Mouse (Mus musculus) erythroid progenitor cell, adult 5-6 weeks (primary cell): ENCODE results near the gene Gmppa. TPM values are rescaled to one million over a fixed set of nuclear protein-coding genes. Genes with fewer than 3 reads are reported as not detected.

Experiments
- ATAC-seq: replicated peaks from 2 replicates; pipeline ENCODE4 v1.8.0; 2016; ENCODE audit warnings: moderate number of reproducible peaks, mild to moderate bottlenecking, moderate TSS enrichment, inconsistent platforms; ENCODE audit not compliant: poor library complexity, low FRiP score, severe bottlenecking
- total RNA-seq, 2 experiments: library from RNA; stranded (forward) in 1 of 2; stranded (reverse) in 1 of 2; fragments of 150-400 nt in 1 of 2; fragments of 186-747, 209-891 nt in 1 of 2; gene quantifications; 2 replicates each; pipeline versions ENCODE4 v1.2.3 to v1.2.4; 2015 to 2017; ENCODE audit warnings: low replicate concordance in 2 of 2

The Gmppa gene
- total RNA-seq, 2 experiments from 2014 or later: 3.6 to 17.6 TPM

DNA sequence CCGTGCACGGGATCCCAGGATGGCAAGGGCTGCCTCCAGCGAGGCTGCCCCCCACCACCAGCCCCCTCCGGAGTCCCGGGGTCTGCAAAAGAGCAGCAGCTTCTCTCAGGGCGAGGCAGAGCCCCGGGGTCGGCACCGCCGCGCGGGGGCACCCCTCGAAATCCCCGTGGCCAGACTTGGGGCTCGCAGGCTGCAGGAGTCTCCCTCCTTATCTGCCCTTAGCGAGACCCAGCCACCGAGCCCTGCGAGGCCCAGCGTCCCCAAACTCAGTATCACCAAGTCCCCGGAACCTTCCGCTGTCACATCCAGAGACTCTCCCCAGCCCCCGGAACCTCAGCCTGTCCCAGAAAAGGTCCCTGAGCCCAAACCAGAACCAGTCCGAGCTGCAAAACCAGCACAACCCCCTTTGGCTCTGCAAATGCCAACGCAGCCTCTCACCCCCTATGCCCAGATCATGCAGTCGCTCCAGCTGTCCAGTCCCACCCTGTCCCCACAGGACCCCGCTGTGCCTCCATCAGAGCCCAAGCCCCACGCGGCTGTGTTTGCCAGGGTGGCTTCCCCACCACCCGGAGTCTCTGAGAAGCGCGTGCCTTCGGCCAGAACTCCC is 13.4 kb upstream of the Gmppa start:
- no peak for ATAC-seq

DNA sequence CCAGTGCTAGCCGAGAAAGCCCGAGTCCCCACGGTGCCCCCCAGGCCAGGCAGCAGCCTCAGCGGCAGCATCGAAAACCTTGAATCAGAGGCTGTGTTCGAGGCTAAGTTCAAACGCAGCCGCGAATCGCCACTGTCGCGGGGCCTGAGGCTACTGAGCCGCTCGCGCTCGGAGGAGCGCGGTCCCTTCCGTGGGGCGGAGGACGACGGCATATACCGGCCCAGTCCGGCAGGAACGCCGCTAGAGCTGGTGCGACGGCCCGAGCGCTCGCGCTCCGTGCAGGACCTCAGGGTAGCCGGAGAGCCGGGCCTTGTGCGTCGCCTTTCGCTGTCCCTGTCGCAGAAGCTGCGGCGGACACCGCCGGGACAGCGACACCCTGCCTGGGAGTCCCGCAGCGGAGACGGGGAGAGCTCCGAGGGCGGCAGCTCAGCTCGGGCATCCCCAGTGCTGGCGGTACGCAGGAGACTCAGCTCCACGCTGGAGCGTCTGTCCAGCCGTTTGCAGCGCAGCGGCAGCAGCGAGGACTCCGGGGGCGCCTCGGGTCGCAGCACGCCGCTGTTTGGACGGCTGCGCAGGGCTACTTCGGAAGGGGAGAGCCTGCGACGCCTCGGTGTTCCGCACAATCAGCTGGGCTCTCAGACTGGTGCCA is 12.8 kb upstream of the Gmppa start:
- no peak for ATAC-seq

DNA sequence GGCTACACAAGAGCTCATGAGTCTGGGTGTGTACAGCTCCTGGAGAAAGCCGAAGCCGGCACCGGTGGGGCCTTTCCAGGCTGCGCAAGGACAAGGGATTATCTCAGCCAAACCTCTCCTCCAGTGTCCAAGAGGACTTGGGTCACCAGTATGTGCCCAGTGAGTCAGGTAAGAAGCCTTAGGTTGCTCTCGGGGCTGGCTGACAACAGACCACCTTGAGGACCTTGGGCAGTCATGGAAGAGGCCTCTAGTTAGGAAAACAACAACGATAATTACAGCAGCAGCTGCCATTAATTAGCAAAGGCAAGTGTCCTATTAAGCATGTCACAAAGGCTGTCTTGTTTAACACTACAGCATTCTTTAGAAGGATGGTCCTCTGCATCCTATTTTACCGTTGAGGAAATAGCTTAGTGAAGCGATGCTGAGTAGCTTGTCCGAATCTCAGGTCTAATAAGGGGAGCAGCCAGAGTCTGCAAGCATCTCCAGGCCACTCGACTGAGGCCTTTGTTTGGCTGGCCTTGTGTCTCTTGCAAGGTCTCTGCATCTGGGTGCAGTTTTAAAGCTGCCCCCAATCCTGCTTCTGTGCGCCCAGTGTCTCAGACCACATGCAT is 11.8 kb upstream of the Gmppa start:
- no peak for ATAC-seq

DNA sequence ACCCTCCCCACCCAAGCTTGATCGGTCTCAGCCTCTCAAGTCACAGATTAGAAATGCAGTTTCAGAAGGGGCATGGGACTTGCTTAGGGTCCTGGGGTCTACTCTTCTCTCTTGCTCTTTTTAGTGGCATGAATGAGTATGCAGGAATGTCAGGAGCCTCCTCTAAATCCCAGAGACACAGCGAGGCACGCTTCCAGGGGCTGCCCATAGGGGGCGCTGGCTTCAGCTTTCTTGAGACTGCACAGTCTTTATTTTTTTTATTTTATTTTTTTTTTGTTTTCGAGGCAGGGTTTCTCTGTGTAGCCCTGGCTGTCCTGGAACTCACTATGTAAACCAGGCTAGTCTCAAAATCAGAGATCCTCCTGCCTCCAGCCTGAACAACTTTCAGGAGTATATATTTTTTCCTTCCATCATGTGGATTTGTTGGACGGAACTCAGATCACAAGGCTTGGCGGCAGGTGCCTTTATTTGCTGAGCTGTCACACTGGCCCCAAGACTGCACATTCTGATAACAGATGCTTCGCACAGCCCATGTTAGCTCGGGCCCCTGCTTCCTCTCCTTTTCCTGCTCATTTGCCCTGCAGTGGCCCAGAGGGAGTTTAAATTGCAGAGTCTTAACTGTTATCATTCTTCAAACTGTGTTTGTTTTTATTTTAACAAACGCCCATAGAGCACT is 9.8 kb upstream of the Gmppa start:
- no peak for ATAC-seq

DNA sequence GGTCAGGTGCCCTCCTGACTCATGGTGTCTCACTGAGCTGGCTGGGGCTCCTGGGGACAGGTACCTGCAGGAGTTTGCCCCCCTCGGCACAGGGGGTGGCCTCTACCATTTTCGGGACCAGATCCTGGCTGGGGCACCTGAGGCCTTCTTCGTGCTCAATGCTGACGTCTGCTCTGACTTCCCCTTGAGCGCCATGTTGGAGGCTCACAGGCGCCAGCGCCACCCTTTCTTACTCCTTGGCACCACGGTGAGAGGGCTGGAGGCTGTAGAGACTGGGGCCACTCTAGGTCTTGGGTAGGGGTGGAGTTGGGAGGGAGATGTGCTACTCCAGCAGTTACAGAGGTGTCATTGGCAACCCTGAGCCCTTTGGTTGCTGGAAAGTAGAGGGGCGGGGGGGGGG is 3.1 kb downstream of the Gmppa start:
- no peak for ATAC-seq

DNA sequence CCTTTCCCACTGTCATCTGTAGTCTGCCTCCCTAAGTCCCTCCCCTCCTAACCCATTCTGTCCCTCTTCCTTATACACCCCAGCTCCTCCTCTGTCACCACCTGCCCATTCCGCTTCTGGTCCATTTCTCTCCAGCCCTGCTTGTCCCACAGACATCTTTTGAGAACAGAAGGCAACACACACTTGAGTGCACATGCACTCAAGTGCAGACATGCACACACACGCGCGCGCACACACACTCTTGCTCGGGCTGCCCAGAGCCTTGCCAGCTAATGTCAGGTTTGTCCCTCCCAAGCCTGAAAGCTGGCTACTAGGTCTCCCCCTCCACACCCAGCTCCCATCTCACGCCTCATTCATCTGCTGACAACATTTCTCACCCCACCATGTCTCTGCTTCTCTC is 4.9 kb downstream of the Gmppa start:
- ATAC-seq: no peak

DNA sequence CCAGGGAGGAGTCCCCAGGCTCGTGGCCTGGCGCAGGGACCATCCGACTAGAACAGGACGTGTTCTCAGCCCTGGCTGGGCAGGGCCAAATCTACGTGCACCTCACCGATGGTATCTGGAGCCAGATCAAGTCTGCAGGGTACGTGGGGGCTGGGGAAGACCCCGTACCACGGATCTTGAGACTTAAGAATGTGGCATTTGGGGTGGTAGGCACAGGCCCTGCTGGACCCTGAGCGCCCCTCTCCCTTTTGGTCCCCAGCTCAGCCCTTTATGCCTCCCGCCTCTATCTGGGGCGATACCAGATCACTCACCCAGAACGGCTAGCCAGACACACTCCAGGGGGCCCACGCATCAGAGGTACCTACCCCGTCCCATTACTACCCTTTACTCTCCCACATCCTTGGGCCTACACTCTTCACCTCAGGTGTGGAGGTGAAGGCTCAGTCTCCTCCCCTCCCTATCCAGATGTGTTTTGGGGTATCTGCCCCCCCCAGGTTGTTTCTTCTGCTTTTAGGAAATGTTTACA is 5.8 kb downstream of the Gmppa start:
- no peak for ATAC-seq

DNA sequence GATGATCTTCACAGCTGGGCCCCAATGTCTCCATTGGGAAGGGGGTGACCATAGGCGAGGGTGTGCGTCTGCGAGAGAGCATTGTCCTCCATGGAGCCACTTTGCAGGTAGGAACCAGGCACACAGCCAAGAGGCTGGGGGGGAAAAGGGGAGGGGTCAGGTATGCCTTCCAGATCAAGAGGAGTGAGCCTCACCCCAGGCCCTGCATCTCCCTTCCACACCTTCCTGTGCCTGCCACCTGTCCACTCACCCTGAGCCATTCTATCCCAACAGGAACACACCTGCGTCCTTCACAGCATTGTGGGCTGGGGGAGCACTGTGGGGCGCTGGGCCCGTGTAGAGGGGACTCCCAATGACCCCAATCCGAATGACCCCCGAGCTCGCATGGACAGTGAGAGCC is 6.4 kb downstream of the Gmppa start:
- ATAC-seq: no peak

DNA sequence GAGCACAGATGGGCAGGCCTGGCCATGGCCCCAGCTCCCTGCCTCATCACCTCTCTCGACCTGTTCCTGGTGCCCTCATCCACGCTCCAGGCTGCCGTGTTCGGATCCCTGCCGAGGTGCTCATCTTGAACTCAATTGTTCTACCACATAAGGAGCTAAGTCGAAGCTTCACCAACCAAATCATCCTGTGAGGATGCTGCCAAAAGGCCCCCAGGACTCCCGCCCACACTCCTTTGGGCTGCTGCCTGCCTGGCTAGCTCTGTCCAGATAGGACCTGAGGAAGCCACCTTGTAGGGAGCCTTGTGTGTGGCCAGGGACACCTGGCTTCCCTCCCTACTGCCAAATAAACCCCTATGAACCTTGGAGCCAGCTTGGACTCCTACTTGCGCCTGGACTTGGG is 7.1 kb downstream of the Gmppa start:
- ATAC-seq: no peak

DNA sequence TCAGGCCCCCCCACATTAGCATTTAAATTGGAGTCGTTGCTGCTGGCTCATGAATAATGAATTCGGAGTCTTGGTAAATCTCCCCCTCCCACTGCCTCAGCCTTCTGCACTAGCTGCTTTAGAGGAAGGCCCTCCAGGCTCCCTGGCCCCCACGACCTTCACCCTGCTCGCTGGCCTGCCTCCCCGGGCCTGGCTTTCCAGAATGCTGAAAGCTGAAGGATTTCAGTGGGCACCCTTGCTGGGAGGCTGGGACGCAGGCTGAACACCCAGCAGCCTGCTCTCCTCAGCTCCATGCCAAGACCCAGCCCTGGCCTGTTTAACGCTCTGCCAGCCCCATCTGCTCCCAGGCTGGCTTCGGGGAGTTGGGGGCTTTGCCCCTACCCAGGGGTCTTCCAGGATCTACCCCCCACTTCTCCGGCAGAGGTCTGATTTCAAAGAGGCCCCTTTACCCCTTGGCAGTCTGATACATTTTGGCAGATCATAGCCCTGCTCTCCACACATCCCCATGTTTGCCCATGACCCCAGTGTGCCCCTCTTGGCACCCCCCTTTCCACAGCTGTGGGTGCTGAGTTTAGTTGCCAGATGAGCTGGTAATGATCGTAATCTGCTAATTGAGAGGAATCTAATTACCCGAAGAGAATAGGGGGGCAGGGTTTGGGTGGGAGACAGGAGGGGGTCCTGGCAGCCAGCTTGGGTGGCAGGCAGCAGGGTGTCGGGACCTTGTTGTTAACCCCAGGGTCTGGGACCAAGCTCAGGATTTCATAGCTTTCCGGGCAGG is 7.7 kb downstream of the Gmppa start:
- ATAC-seq: no peak

DNA sequence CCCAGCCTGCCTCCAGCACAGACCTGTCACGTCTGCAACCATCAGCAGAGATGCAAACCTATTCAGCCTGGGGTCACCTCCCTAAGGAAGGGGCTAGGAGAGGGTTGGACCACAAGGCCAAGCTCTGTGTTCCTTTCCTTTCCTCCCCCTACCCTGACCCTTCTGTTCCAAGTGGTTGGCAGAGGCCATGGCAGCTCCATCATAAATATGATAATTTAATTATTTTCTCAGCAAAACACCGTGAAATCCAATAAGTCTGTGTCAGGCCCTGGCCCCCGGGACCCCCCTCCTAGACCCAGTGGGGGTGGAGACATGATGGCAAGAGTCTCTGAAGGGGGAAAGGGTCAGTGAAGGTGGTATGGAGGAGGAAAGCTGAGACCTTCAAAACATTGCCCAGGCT is 8.5 kb downstream of the Gmppa start:
- ATAC-seq: no peak

DNA sequence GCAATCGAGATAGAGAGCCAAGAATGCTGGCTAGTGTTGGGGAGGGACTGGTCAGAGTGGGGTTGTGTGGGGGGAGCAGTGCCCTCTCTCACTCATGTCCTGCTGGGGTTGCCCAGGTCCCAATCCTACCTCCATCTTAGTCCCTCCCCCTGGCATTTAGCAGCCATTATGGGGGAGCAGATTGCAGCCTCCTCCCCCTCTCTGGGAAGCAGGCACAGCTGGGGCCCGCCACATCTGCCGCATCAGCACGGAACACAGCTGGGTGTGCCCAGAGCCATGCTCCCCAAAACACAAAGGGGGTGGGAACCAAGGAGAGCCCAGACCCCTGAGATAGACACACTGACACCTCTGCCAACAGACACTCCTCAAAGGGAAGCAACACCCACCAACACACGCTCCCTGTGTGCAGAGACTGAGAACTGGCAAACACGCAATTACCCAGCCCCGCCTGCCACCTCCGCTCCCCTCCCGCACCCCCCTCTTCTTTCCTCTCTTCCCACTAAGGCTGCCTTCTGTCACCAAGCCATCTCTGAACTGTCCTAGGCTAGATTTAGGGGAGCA is 9.5 kb downstream of the Gmppa start:
- no peak for ATAC-seq

DNA sequence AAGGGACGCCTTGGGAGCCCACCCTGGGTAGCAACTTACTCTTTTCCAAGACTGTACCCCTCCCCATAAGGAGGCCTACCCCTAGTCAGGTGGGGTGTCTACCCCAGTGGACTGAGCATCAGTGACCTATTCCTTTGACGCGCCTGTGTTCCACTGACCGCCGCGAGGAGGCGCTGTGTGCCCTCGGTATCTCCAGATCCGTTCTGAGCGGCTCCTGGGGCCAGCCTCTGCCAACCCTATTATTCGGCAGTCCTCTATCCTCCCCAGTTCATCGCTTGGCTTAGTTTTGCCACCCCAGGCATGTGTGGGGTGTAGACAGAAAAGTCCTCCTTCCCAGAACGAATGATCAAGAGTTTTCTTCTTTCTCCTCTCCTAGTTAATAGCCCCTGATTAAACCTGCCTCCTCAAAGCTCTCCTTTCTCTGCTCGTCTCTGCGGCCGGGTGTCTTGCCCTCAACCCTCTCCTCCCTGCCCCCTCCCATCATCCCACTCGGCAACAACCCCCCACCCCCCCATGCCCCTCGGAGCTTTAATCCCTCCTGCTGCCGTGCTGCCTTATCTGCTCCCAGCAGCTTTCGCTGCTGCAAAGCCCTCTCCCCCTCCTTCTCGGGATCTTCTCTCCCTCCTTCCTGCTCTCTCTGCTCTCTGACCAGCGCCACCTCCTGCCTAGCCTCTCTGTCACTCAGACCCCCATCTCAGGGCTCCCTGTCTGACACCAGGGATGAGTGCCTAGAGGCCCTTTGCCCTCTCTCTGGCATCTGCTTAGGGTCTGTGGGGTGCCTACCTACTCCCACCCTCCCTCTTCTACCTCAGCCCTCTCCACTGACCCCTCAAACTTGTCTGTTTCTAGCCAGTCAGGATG is 10.3 kb downstream of the Gmppa start:
- peak; percentile 56; the same call in 1 of the 2 replicates for ATAC-seq

DNA sequence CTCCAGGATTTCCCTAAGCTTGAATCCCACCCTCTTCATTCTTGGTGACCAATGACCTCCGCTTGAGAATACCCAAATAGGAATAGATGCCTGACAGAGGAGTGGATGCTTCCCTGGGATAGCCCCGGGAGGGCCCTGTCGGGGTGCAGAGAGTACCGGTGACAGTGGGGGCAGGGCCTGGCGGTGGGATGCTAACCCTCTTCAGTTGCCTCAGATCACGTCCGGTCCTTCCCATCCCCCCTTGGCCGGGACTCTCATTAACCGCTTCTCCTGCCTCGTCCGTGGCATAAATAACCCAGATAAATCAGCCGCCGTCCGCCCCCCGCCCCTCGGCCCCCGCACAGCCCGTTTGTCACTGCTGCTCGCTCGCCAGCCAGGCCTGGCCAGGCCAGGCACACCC is 10.9 kb downstream of the Gmppa start:
- ATAC-seq: no peak

DNA sequence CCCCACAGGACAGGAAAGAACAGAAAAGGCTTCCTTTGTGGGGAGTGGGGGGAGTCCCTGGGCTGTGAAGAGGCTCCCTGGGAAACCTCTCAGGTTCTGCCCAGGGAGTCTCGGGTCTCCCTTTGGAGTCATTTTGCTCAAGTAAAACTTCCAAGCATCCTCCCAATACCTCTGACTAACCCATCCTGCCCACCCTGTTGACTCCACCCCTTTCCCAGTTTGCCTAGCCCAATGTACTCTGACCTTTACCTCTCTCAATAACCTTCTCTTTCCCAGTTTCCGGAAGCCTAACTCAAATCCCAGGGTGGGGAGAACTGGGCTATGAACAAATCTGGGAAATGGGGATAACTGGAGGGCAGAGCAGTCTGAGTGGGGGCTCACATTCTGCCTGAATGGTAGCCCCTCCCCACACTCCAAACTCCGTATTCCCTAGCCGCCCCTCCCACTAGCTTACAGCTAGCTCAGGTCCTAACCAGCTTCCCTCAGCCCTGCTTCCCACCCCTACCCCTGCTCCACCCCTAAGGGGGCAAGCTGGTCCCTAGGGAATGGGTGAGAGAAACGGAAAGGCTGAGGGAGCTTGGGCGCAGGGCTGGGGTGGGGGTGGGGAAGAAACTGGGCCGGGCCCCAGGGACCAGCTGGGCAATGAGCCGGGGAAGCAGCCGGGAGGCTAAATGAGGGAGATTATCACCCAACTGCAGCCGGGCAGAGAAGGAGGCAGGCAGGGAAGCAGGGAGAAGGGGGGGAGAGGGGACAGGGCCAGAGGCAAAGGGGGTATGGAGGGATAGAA is 11.7 kb downstream of the Gmppa start:
- no peak for ATAC-seq

DNA sequence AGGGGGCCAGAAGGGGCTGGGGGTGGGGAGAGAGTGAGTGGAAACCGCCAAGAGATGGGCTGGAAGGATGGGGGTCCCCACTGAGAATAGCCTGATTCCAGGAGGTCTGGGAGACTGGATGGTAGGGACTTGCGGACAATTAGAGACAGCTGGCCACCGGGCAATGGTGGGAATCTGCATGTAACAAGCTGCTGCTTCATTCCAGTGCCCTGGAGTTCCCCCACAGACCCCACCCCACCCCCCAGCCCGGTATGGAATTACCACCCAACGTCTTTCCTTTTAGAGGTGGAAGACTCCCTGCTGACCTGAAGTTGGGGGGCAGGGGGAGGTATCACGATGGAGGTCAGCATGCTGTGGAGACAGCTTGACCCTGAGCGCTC is 12.3 kb downstream of the Gmppa start:
- no peak for ATAC-seq

DNA sequence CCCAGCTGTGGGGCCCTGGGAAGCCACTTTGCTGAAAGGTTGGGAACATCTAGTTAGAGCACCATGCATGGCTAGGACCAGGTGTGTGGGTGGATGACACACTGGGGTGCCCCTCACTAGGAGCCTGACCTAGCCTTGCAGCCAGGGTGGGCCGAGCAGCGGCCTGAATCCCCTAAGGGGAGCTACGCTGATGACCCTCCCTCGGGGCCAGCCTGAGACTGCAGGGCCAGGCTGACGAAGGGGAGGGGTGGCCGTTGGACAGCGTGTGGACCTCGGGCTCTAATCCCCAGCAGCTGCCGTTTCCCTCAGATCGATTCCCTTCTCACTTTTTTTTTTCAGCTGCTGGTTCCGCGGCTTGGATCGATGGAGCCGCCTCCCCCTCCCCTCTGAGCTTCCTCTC is 13.2 kb downstream of the Gmppa start:
- ATAC-seq: no peak
